Mouse (Mus musculus): ENCODE data around the gene Ssr4. TPM values are rescaled to one million over a fixed set of nuclear protein-coding genes. Genes with fewer than 3 reads are reported as not detected.
"Not testable (repeated sequence)": the region's sequence is repeated elsewhere in the genome, so short reads cannot be mapped to it uniquely, and the experiment has no call there.

Gene Ssr4
- polyA plus RNA-seq (2015; fragmentation: Nextera tagmentation; extraction: Ambion mirVana): 144 and 157 TPM in 2 replicates

DNA sequence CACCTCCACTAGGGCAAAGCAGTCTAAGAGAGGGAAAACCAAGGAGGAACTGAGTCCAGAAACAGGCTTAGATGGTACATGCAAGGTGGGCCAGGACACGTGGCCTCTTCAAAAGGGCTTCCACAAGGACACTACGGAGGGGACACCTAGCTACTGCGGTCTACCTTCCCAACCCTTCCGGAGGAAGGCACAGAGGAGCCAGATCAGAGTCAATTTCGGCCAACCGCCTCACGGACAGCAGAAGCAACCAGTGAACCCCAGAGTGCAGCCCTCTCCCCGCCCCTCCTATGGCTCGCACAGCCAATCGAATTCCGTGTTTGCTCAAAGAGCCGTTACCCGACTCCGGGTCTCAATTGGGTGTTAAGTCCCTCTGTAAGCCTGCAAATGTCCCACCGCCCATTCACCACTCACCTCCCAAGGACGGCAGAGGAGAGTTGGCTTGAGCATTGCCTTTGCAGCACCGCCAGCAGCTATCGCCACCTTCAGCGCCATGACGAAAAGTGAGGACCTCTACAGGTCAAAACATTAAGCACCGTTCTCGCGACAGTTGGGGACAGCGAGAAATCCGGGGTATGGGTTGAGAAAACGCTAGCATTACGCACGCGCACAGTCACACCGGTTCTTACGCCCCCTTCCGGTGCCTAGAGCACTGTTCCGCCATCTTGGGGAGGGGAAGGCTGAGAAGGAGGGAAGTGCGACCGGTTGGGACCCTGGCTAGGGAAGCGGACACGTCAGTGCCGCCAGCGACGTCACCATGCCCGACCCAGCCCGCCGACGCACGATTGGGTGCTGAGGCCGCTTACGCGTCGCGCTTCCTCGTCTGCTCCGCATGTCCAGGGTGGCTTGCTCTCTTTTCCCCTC is at the start of gene Ssr4, which contains the start of gene Idh3g:
TSS of gene Ssr4 (plus strand) at position 665 of the 861 bp plus-strand sequence.
TSS of gene Idh3g (minus strand) at position 534 of the 861 bp plus-strand sequence.
- 10% methylated on average over 52 of the region's 52 CpGs for WGBS (ENCODE audit: insufficient replicate concordance)
- Histone ChIP-seq H3K4me2 (peak within 1 kb of the TSS; percentile 76), H3K36me3 (peaks cover 28% of the 10 kb centered on the region), H3K9me3 (replicated peaks) (no peaks in the 10 kb centered on the region; the same call in 1 of the 2 replicates), H3K9ac (peak within 1 kb of the TSS; percentile 84), H3K4me1 (replicated peaks) (peaks cover 24% of the 10 kb centered on the region), H3K27me3 (no peaks in the 10 kb centered on the region), H3K27ac (peak within 1 kb of the TSS; percentile 91), H3K4me3 (replicated peaks) (peak within 1 kb of the TSS; percentile 72)
- ATAC-seq (ENCODE audit: low read depth) (peak; percentile 92), DNase-seq (peak; percentile 87)

DNA sequence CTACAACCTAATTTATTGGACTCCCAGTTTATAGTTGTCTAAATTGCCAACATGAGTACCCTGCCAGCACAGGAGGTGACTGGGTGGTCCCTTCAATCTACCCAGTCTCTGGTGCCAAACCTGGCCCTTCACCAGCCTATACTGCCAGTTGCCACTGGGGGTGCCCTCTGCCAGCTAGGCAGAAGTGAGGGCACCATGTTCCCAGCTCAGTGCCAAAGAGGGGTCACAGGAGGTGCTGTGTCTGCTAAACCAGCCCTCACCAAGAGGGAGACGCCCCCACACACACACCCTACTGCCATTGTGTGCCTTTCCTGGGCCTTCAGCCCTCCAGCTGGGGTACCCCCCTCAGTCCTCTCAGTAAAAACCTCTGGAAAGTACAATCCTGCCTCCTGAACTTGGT is 48.7 kb upstream of the Ssr4 start:
- Histone ChIP-seq H3K27ac (no peak overlapping the region), H3K27me3 (no peaks in the 10 kb centered on the region), H3K9ac (no peak overlapping the region), H3K4me2 (no peak overlapping the region), H3K9me3 (replicated peaks) (no peaks in the 10 kb centered on the region), H3K4me1 (replicated peaks) (no peaks in the 10 kb centered on the region), H3K36me3 (no peaks in the 10 kb centered on the region), H3K4me3 (replicated peaks) (no peak overlapping the region)
- DNase-seq: no peak
- WGBS (ENCODE audit: insufficient replicate concordance): 47% methylated on average over 1 of the region's 1 CpGs
- ATAC-seq (ENCODE audit: low read depth): no peak

DNA sequence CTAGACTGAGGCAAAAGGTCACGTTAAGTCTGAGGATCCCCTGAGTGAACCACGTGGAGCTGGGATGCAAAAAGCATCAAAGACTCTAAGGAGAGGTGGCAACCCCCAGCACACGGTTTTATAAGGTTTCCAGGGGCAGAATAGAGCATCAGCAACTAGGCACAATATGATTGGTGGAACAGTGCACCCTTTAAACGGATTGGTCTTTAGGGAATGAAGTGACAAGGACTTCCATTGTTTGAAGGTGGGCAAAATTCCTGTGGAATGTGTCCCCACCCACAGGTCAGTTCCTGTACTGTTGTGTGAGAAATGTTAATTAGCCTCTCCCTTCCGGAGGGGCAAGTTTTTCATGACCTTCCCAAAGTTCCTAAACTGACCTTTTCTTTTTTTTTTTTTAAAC is 47.7 kb upstream of the Ssr4 start:
- Histone ChIP-seq H3K9me3 (replicated peaks) (no peaks in the 10 kb centered on the region), H3K27me3 (no peaks in the 10 kb centered on the region), H3K4me1 (replicated peaks) (no peaks in the 10 kb centered on the region), H3K9ac (no peak overlapping the region), H3K4me3 (replicated peaks) (no peak overlapping the region), H3K27ac (no peak overlapping the region), H3K36me3 (no peaks in the 10 kb centered on the region), H3K4me2 (no peak overlapping the region)
- no peak for DNase-seq
- WGBS (ENCODE audit: insufficient replicate concordance): 54% methylated on average over 5 of the region's 5 CpGs
- ATAC-seq (ENCODE audit: low read depth): no peak

DNA sequence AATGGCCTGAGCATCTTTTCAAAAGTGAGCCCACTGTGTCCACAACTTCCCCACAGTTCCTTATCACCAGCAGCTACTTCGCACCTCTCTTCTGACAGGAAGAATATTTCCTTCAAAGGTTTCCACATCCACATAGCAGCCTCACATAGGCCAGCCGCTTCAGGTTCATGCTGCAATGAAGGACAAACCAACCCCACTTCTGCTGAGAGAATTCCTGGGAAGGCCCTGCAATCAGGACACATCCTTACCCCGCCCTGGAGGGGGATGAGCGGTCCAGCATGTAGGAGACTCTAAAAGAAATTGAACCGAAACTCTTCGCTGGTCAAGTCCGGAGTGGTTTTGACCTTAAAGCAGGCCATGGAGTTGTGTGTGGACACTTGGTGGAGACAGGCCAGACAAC is 47.0 kb upstream of the Ssr4 start:
- H3K27ac ChIP-seq; H3K4me3 ChIP-seq (replicated peaks); DNase-seq; H3K9ac ChIP-seq; ATAC-seq (ENCODE audit: low read depth); H3K9me3 ChIP-seq (replicated peaks); H3K27me3 ChIP-seq; H3K4me1 ChIP-seq (replicated peaks); H3K4me2 ChIP-seq; H3K36me3 ChIP-seq: not testable (repeated sequence)
- 77% methylated on average over 7 of the region's 7 CpGs for WGBS (ENCODE audit: insufficient replicate concordance)

- no peaks in the 10 kb centered on the region for H3K36me3 ChIP-seq
- no peak overlapping the region for H3K4me2 ChIP-seq
- DNase-seq (no peak), ATAC-seq (ENCODE audit: low read depth) (no peak)
- no peaks in the 10 kb centered on the region for H3K9me3 ChIP-seq (replicated peaks)
- no peaks in the 10 kb centered on the region for H3K4me1 ChIP-seq (replicated peaks)
- no peak overlapping the region for H3K9ac ChIP-seq
- H3K27me3 ChIP-seq: no peaks in the 10 kb centered on the region
- WGBS (ENCODE audit: insufficient replicate concordance): 50% methylated on average over 1 of the region's 1 CpGs
- H3K27ac ChIP-seq: no peak overlapping the region
- no peak overlapping the region for H3K4me3 ChIP-seq (replicated peaks)
Observed at GRCm38 (mm10) chrX:73744774-73745481, 41.9 kb upstream of the Ssr4 start.

- ATAC-seq (ENCODE audit: low read depth) (no peak), DNase-seq (no peak)
- Histone ChIP-seq H3K4me3 (replicated peaks) (no peak overlapping the region), H3K36me3 (no peaks in the 10 kb centered on the region), H3K27ac (no peak overlapping the region), H3K4me1 (replicated peaks) (no peaks in the 10 kb centered on the region), H3K4me2 (no peak overlapping the region), H3K27me3 (no peaks in the 10 kb centered on the region), H3K9me3 (replicated peaks) (no peaks in the 10 kb centered on the region), H3K9ac (no peak overlapping the region)
- 77% methylated on average over 1 of the region's 1 CpGs for WGBS (ENCODE audit: insufficient replicate concordance)
Observed at GRCm38 (mm10) chrX:73748977-73749376, 37.9 kb upstream of the Ssr4 start.

DNA sequence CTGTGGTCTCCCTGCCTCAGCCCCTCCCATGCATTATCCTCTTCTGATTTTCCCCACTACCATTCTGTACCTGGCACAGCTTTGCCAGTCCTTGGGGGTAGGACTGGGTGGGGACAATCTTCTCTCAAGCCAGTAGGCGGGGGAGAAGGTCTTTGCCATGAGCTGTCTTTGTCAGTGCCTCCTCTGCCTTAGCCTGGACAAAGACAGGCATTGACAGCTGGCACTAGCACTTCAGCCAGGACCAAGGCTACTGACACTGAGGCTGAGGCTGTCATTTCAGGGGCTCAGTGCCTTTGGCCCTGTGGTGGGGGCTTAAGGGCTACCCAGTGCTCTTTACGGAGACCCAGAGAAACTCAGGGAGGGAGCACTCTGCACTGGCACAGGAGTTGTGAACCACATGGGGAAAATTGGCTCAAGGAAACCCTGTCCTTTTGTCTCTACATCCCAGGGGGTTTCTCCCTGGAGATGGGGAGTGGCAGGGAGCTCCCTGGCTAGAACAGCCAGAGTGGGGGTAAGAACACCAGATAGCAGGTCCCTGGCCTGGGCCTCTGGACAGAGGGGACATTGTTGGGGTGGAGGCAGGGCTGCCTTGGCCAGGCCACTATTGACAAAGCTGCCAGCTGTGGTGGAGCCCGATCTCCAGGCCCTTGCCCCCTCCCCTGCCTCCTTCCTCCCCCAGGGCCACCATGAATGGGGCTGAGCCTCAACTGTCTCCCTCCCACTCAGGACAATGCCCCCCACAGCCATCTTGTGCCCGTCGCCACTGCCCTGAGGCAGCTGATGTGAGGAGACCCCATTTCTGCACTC is 30.3 kb upstream of the Ssr4 start, which contains the start of gene Plxnb3:
TSS of gene Plxnb3 (plus strand) at position 757 of the 807 bp plus-strand sequence.
- Histone ChIP-seq H3K27me3 (no peaks in the 10 kb centered on the region), H3K36me3 (no peaks in the 10 kb centered on the region), H3K9me3 (replicated peaks) (no peaks in the 10 kb centered on the region), H3K4me2 (no peak within 1 kb of the TSS), H3K27ac (no peak within 1 kb of the TSS), H3K9ac (no peak within 1 kb of the TSS), H3K4me3 (replicated peaks) (no peak within 1 kb of the TSS), H3K4me1 (replicated peaks) (0 out of 2 replicates have a peak, but pooled peaks cover 2% of the 10 kb centered on the region)
- ATAC-seq (ENCODE audit: low read depth) (no peak), DNase-seq (no peak)
- 73% methylated on average over 5 of the region's 5 CpGs for WGBS (ENCODE audit: insufficient replicate concordance)

DNA sequence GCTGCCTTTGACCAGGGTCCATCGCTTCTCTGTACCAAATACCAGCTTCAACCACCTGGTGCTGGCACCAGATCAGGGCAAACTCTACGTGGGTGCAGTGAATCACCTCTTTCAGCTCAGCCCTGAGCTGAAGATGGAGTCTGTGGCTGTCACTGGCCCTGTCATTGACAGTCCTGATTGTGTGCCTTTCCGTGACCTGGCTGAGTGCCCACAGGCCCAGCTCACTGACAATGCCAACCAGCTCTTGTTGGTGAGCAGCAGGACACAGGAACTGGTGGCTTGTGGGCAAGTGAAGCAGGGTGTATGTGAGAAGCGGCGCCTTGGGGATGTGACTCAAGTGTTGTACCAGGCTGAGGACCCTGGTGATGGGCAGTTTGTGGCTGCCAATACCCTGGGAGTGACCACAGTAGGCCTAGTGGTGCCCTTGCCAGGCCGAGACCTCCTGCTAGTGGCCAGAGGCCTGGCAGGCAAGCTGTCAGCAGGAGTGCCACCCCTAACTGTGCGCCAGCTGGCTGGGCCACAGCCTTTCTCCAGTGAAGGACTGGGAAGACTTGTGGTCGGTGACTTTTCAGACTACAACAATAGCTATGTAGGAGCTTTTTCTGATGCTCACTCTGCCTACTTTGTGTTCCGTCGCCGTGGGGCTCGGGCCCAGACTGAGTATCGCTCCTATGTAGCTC is 28.1 kb upstream of the Ssr4 start:
- Histone ChIP-seq H3K9ac (no peak overlapping the region), H3K4me3 (replicated peaks) (no peak overlapping the region), H3K27me3 (no peaks in the 10 kb centered on the region), H3K4me2 (no peak overlapping the region), H3K36me3 (no peaks in the 10 kb centered on the region), H3K9me3 (replicated peaks) (no peaks in the 10 kb centered on the region), H3K4me1 (replicated peaks) (0 out of 2 replicates have a peak, but pooled peaks cover 2% of the 10 kb centered on the region), H3K27ac (no peak overlapping the region)
- no peak for DNase-seq
- no peak for ATAC-seq (ENCODE audit: low read depth)
- 69% methylated on average over 13 of the region's 13 CpGs for WGBS (ENCODE audit: insufficient replicate concordance)

GRCm38 (mm10) chrX:73765311-73765710 is 21.5 kb upstream of the Ssr4 start:
- Histone ChIP-seq H3K4me1 (replicated peaks) (no peaks in the 10 kb centered on the region), H3K27ac (no peak overlapping the region), H3K9me3 (replicated peaks) (no peaks in the 10 kb centered on the region), H3K9ac (no peak overlapping the region), H3K4me2 (no peak overlapping the region), H3K27me3 (no peaks in the 10 kb centered on the region), H3K4me3 (replicated peaks) (no peak overlapping the region), H3K36me3 (no peaks in the 10 kb centered on the region)
- ATAC-seq (ENCODE audit: low read depth) (no peak), DNase-seq (no peak)
- 17% methylated on average over 1 of the region's 1 CpGs for WGBS (ENCODE audit: insufficient replicate concordance)

DNA sequence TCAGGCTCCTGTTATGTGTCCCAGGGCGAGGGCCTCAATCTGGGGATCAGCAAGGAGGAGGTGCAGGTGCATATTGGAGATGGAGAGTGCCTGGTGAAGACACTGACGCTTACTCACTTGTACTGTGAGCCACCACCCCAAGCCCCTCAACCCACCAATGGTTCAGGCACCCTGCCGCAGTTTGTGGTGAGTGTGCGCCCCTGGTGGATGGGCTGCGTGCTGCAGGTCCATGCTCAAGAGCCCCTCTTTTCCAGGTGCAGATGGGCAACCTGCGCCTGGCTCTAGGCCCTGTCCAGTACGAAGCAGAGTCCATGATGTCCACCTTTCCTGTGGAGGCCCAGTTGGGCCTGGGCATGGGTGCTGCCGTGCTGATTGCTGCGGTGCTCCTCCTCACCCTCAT is 19.6 kb upstream of the Ssr4 start:
- H3K36me3 ChIP-seq: no peaks in the 10 kb centered on the region
- H3K4me2 ChIP-seq: no peak overlapping the region
- DNase-seq (no peak), ATAC-seq (ENCODE audit: low read depth) (no peak)
- no peaks in the 10 kb centered on the region for H3K9me3 ChIP-seq (replicated peaks)
- H3K4me1 ChIP-seq (replicated peaks): no peaks in the 10 kb centered on the region
- 59% methylated on average over 9 of the region's 9 CpGs for WGBS (ENCODE audit: insufficient replicate concordance)
- H3K9ac ChIP-seq: no peak overlapping the region
- H3K27me3 ChIP-seq: 0 out of 2 replicates have a peak, but pooled peaks cover 3% of the 10 kb centered on the region
- no peak overlapping the region for H3K4me3 ChIP-seq (replicated peaks)
- no peak overlapping the region for H3K27ac ChIP-seq

All from liver, embryonic 13.5 days (tissue).